Mouse (Mus musculus): ENCODE data around the gene Ints2. TPM values are rescaled to one million over a fixed set of nuclear protein-coding genes. Genes with fewer than 3 reads are reported as not detected.

The Ints2 gene
- polyA plus RNA-seq, 1 experiment from 2014 or later: 37.5 TPM

Other genes with a start within 250 kb of the Ints2 start
- 10.0 and 11.8 TPM in 2 replicates for gene Brip1, start 56.4 kb downstream of the Ints2 start, polyA plus RNA-seq (2014; fragmentation: Nextera tagmentation; extraction: Ambion mirVana)
- 7.6 and 8.9 TPM in 2 replicates for gene Med13, start 100.0 kb upstream of the Ints2 start, polyA plus RNA-seq (2014; fragmentation: Nextera tagmentation; extraction: Ambion mirVana)
- 30.2 and 31.5 TPM in 2 replicates for gene Rnft1, start 227.1 kb upstream of the Ints2 start, polyA plus RNA-seq (2014; fragmentation: Nextera tagmentation; extraction: Ambion mirVana)